Mouse (Mus musculus): ENCODE measurements around the gene Acp2. TPM values are rescaled to one million over a fixed set of nuclear protein-coding genes. Genes with fewer than 3 reads are reported as not detected.
A peak's percentile ranks its signal among the peaks of the same experiment; 100 is the strongest.

Acp2 gene
- total and polyA plus RNA-seq, 3 experiments: 46.6 to 50.4 (median 49.5) TPM

GRCm38 (mm10) chr2:91256256-91257125, 53.8 kb downstream of the Acp2 start:
- peak; percentile 89 for DNase-seq

DNA sequence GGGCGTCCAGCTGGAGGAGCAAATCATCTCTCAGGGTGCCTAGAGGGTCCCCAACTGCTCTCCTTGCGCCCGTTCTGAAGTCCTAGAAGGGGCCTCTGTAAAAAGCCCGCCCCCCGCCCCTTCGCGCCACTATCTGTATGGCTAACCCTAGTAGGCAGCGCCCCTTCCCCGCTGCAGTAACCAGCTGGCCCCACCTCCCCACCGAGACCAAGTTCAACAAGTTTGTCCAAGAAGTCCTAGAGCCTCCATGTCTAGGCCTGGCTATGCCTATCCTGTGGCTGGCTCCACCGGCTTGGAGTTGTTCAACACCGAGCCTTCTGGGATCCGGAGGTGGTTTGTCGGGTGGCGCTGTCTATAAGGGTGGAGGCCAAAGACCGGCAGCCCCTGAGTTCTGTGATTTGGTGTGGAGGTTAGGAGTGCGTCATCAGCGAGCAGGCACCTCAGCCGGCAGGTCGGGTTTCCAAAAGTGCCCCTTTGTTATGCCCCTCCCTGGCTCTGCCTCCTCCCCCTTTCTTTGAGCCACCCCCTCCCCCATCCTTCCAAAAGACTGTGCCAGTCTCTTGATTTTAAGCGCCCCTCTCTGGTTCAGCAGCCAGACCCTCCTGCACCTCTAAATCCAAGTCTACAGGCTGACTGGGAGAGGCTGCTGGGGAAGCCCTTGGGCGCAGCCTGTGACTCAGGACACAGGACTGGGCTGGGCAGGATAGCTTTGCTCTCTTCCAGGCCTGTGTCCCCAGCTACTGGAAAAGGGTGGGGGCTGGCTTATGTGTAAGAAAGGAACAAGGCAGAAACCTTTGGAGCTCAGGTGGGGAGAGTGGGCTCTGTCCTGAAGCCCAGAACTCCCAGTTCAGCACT, 54.7 kb downstream of the Acp2 start:
- peak; percentile 77 for DNase-seq

GRCm38 (mm10) chr2:91258054-91258453, 55.4 kb downstream of the Acp2 start:
- DNase-seq: peak; percentile 67

DNA sequence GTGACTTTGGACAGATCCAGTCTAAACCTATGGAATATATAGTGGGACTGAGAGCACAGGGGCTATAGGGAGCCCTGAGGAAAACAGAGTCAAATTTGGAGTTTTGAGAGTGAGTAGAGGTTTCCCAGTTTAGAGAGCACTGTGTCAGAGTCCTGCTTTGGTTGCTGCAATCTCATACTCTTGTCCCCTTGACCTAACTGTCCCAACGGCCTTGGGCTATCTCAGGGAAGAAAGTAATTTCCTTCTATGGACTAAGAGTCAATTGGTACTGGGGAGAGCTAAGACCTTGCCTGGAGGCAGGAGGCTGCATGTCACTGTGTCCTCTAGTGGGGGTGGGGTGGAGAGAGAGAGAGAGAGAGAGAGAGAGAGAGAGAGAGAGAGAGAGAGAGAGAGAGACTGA, 56.1 kb downstream of the Acp2 start:
- peak; percentile 51 for DNase-seq

- DNase-seq: no peak
These were observed 56.8 kb downstream of the Acp2 start for GRCm38 (mm10) chr2:91259493-91259892.

Other genes starting within 250 kb of the Acp2 start
- 1 to 10 TPM in 1 of 2 experiments, under 1 TPM in 1; 0.72 to 3.1 TPM for gene Rapsn, start 167.3 kb upstream of the Acp2 start, total RNA-seq (2021)
- 3.8 and 5.0 TPM in 2 replicates for gene Rapsn, start 167.3 kb upstream of the Acp2 start, polyA plus RNA-seq (2012; rRNA removed)
- 100 to 1,000 TPM; 235 to 255 TPM for gene Psmc3, start 148.9 kb upstream of the Acp2 start, total RNA-seq (2021)
- gene Psmc3, start 148.9 kb upstream of the Acp2 start, polyA plus RNA-seq (2012; rRNA removed): 28.1 and 31.9 TPM in 2 replicates
- gene Slc39a13, start 132.5 kb upstream of the Acp2 start, total RNA-seq (2021): 10 to 100 TPM; 27.7 to 36.7 TPM
- 60.4 and 66.7 TPM in 2 replicates for gene Slc39a13, start 132.5 kb upstream of the Acp2 start, polyA plus RNA-seq (2012; rRNA removed)
- gene Spi1, start 120.5 kb upstream of the Acp2 start, total RNA-seq (2021): 1 to 10 TPM; 5.0 to 7.1 TPM
- 17.6 and 21.9 TPM in 2 replicates for gene Spi1, start 120.5 kb upstream of the Acp2 start, polyA plus RNA-seq (2012; rRNA removed)
- under 1 TPM; 0.07 to 0.09 TPM for gene Mybpc3, start 84.7 kb upstream of the Acp2 start, total RNA-seq (2021)
- not detected in 2 replicates for gene Mybpc3, start 84.7 kb upstream of the Acp2 start, polyA plus RNA-seq (2012; rRNA removed)
- 10 to 100 TPM; 18.5 to 20.0 TPM for gene Madd, start 19.0 kb upstream of the Acp2 start, total RNA-seq (2021)
- 8.9 and 9.0 TPM in 2 replicates for gene Madd, start 19.0 kb upstream of the Acp2 start, polyA plus RNA-seq (2012; rRNA removed)
- gene Nr1h3, start 51 bp upstream of the Acp2 start, total RNA-seq (2021): 10 to 100 TPM; 22.1 to 56.8 TPM
- 44.2 and 62.7 TPM in 2 replicates for gene Nr1h3, start 51 bp upstream of the Acp2 start, polyA plus RNA-seq (2012; rRNA removed)
- 1 to 10 TPM; 8.1 to 8.3 TPM for gene Ddb2, start 34.1 kb downstream of the Acp2 start, total RNA-seq (2021)
- 12.4 and 12.5 TPM in 2 replicates for gene Ddb2, start 34.1 kb downstream of the Acp2 start, polyA plus RNA-seq (2012; rRNA removed)
- gene Pacsin3, start 53.1 kb downstream of the Acp2 start, total RNA-seq (2021): 100 to 1,000 TPM in 1 of 2 experiments, 10 to 100 TPM in 1; 82.8 to 101 TPM
- gene Pacsin3, start 53.1 kb downstream of the Acp2 start, polyA plus RNA-seq (2012; rRNA removed): 56.5 and 69.2 TPM in 2 replicates
- 10 to 100 TPM; 89.3 to 92.3 TPM for gene Arfgap2, start 62.1 kb downstream of the Acp2 start, total RNA-seq (2021)
- 34.1 and 53.6 TPM in 2 replicates for gene Arfgap2, start 62.1 kb downstream of the Acp2 start, polyA plus RNA-seq (2012; rRNA removed)
- 10 to 100 TPM; 14.7 to 19.2 TPM for gene 1110051M20Rik, start 241.8 kb downstream of the Acp2 start, total RNA-seq (2021)
- gene 1110051M20Rik, start 241.8 kb downstream of the Acp2 start, polyA plus RNA-seq (2012; rRNA removed): 14.9 and 16.0 TPM in 2 replicates

All from adrenal gland, adult 2 months (tissue).